Mouse (Mus musculus) ES-E14 (cell line): Measurements from ENCODE around the gene 3110082I17Rik. TPM values are rescaled to one million over a fixed set of nuclear protein-coding genes. Genes with fewer than 3 reads are reported as not detected.

Experiments
- DNase-seq: peaks from one replicate; pipeline ENCODE4 v3.0.0-alpha.2; 2013; ENCODE audit warnings: low read depth, low spot score
- H3K27ac ChIP-seq: 2 replicates; pipeline ENCODE4 v1.5.1; 2012; ENCODE audit warnings: low read depth, mild to moderate bottlenecking, low read length, moderate library complexity, mixed read lengths; ENCODE audit not compliant: poor library complexity, insufficient read depth, severe bottlenecking
- H3K36me3 ChIP-seq: 2 replicates; pipeline ENCODE4 v1.6.1; 2012; ENCODE audit warnings: mild to moderate bottlenecking, low read length, moderate library complexity, mixed read lengths; ENCODE audit not compliant: control insufficient read depth, poor library complexity, insufficient read depth, severe bottlenecking
- H3K4me1 ChIP-seq, 2 experiments: fragments of 150-350 bp in 1 of 2; sonication (generic) in 1 of 2; 2 replicates each; pipeline ENCODE4 v1.6.1; 2012; ENCODE audit warnings: low read length in 2 of 2, mild to moderate bottlenecking in 1 of 2, mixed read lengths in 1 of 2; ENCODE audit not compliant: control insufficient read depth in 2 of 2, insufficient read depth in 2 of 2, poor library complexity in 1 of 2
- H3K4me3 ChIP-seq, 2 experiments: fragments of 150-350 bp in 1 of 2; sonication (generic) in 1 of 2; 2 replicates each; pipeline ENCODE4 v1.5.1; 2012; ENCODE audit warnings: low read length in 2 of 2, low read depth in 1 of 2, mild to moderate bottlenecking in 1 of 2, mixed read lengths in 1 of 2; ENCODE audit not compliant: insufficient read depth in 1 of 2, poor library complexity in 1 of 2, severe bottlenecking in 1 of 2
- H3K9ac ChIP-seq: 2 replicates; pipeline ENCODE4 v1.6.1; 2012; ENCODE audit warnings: low read depth, mild to moderate bottlenecking, low read length, mixed read lengths; ENCODE audit not compliant: poor library complexity, insufficient read depth, severe bottlenecking
- H3K9me3 ChIP-seq: fragments of 150-350 bp; sonication (generic); 2 replicates; pipeline ENCODE4 v1.6.1; 2012; ENCODE audit warnings: low read depth, mild to moderate bottlenecking, low read length; ENCODE audit not compliant: control insufficient read depth, insufficient read depth
- CHD2 ChIP-seq: IDR thresholded peaks from 2 replicates; pipeline ENCODE4 v1.6.1; 2014; ENCODE audit warnings: mild to moderate bottlenecking, low read depth, low read length, inconsistent platforms
- HCFC1 ChIP-seq: IDR thresholded peaks from 2 replicates; pipeline ENCODE4 v1.6.1; 2012; ENCODE audit warnings: low read length, inconsistent platforms, borderline replicate concordance; ENCODE audit not compliant: insufficient read depth
- MAFK ChIP-seq: IDR thresholded peaks from 2 replicates; pipeline ENCODE4 v1.6.1; 2014; ENCODE audit warnings: mild to moderate bottlenecking, low read depth, low read length, inconsistent platforms; ENCODE audit not compliant: insufficient read depth
- ZC3H11A ChIP-seq: IDR thresholded peaks from 2 replicates; pipeline ENCODE4 v1.6.1; 2012; ENCODE audit warnings: low read depth, mild to moderate bottlenecking, inconsistent platforms, low read length, borderline replicate concordance
- ZNF384 ChIP-seq: IDR thresholded peaks from 2 replicates; pipeline ENCODE4 v1.6.1; 2012; ENCODE audit warnings: low read depth, low read length, inconsistent platforms
- in situ Hi-C, 2 experiments: fragments of 600-800 bp; cut with MboI; formaldehyde crosslinking; loops; one replicate each; pipeline ENCODE4 v1.15.1; 2025; ENCODE audit warnings: low sequenced_read_pairs in 2 of 2, inconsistent platforms in 1 of 2; ENCODE audit not compliant: unreplicated experiment in 2 of 2
- total RNA-seq: library from RNA; depleted of rRNA; stranded (reverse); fragments of 300-350 nt; gene quantifications from 2 replicates; pipeline ENCODE4 v1.2.3, GENCODE M21; 2012

The 3110082I17Rik gene
- total RNA-seq, 1 experiment = 32.6 TPM

DNA sequence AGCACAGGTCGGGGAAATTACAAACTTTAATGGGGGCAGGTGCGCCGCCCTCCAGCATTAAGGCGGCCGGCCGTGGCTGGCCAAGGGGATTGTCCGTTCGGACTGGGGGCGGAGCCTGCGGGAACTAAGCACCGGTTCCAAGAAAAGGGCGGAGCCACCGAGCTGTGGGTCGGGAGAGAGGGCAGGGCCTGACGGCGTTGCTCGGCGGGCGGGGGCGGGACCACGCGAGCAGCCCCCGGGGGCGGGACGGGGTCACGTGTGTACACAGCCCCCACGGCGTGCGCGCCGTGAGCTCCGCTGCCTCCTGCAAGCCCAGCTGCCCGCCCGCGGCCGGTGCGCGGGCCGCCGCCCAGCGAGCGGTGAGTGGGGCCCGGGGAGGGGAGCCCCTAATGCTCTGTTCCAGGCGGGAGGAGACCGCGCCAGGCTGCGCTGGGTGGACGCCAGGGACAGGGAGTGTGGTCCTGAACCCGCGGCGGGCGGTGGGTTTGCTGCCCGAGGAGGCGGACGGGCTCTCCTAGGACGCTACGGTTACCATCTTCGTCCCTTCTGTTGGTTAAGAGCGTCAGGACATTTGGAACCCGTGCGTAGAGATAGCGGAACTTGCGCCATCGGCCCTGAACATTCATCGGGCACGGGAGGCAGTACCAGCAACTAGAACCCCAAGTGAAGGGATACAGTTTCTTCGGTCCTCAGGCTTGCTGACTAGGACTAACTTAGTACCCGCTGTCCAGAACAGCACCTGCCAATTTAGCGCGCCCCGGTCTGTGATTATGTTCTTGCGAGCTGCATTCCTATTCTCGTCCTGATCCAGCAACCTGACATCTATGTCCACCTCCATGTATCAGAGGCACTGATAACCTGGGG, 79.7 kb downstream of the 3110082I17Rik start:
- peak overlapping the region; percentile 65 for H3K9ac ChIP-seq
- TF ChIP-seq CHD2 (no peak), ZNF384 (no peak), HCFC1 (no peak; the same call in 1 of the 2 replicates), ZC3H11A (no peak), MAFK (no peak)
- no peak overlapping the region; the same call in 1 of the 2 replicates for H3K27ac ChIP-seq
- peaks cover 2% of the 10 kb centered on the region; the same call in 1 of the 2 replicates for H3K36me3 ChIP-seq
- H3K4me1 ChIP-seq = peaks cover 14 to 27% of the 10 kb centered on the region in 2 experiments; a peak in 3 of 4 replicates
- peak overlapping the region; percentile 74 to 75 for H3K4me3 ChIP-seq
- in situ Hi-C loops = no loop called here
- DNase-seq = peak; percentile 80
- H3K9me3 ChIP-seq = no peaks in the 10 kb centered on the region

DNA sequence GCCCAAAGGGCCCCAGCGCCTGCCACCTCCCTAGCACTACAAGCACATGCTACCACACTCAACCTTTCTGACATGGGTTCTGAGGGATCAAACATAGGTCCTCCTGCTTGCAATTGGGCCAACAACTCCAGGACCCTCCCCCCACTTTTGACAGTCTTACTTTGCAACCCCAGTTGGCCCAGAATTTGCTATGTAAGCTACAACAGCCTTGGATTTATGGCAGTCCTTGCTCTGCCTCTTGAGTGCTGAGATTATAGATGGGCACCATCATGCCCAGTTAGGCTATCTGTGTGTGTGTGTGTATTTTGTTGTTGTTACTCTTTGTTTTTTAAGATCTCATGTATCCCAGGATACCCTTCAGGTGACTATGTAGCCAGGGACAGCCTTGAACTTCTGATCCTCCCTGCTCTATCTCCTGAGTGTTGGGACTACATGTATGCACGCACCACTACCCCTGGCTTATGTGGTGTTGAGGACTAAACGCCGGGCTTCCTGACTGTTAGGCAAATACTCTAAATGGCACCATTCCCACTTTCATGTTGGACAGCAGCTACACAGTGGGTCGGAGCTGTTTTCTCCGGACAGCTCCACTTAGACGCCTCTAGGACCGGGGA, 80.4 kb downstream of the 3110082I17Rik start:
- H3K27ac ChIP-seq = no peak overlapping the region
- DNase-seq = no peak
- in situ Hi-C loops = no loop called here
- TF ChIP-seq HCFC1 = no peak; the same call in 1 of the 2 replicates
- no peak for TF ChIP-seq CHD2
- H3K9ac ChIP-seq = no peak overlapping the region
- no peaks in the 10 kb centered on the region; the same call in 1 of the 2 replicates for H3K36me3 ChIP-seq
- H3K9me3 ChIP-seq = no peaks in the 10 kb centered on the region
- H3K4me3 ChIP-seq = peak overlapping the region; percentile 74 to 75
- H3K4me1 ChIP-seq = peaks cover 14 to 30% of the 10 kb centered on the region in 2 experiments; a peak in 3 of 4 replicates

DNA sequence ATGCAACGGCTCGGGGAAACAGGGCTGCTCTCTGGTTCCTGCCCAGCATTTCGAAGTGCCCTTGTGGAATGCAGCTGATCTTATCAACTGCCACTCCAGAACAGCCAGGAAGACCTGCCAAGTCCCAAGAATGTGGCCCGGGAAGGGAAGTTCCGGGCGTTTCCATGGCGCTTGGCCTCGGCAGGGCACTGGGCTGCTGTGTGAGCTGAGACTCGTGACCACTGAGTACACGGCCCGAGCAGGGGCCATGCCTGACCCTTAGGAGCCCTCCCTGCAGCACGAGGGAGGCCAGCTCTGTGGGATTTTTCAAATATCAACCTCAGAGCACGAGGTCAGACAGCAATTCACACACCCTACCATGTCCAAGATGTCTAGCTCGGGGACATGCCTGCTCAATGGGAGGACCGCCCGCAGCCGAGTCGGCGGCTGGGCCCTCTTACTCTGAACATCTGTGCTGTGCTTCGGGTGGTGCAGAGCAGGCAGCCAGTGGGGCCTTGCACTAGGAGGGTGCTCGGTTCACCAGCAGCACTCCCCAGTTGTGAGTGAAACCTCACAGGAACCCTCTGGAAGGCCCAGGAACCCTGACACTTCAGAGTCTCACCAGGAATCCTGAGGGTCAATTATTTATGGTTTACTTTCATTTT, 81.2 kb downstream of the 3110082I17Rik start:
- in situ Hi-C loops = no loop called here
- no peaks in the 10 kb centered on the region for H3K9me3 ChIP-seq
- H3K36me3 ChIP-seq = no peaks in the 10 kb centered on the region
- TF ChIP-seq CHD2 (no peak), HCFC1 (no peak), ZC3H11A (no peak), MAFK (no peak), ZNF384 (no peak)
- no peak overlapping the region for H3K4me3 ChIP-seq
- H3K27ac ChIP-seq = no peak overlapping the region
- DNase-seq = no peak
- H3K9ac ChIP-seq = no peak overlapping the region
- H3K4me1 ChIP-seq = peaks cover 14 to 31% of the 10 kb centered on the region in 2 experiments

DNA sequence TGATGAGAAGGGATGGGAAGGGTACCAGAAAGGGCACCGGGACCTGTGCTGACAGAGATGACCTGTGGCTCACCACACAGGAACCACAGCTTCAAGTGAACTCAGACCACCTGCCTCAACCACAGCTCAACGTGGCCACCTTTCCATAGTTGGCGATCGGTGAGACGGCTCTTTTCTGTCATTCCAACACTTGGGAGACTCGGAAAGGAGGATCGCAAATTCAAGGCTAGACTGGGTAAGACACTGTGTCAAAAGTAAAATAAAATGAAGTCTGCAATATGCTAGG, 82.1 kb downstream of the 3110082I17Rik start:
- Histone ChIP-seq H3K9me3 (no peaks in the 10 kb centered on the region), H3K9ac (no peak overlapping the region), H3K4me1 (peaks cover 14 to 30% of the 10 kb centered on the region in 2 experiments), H3K36me3 (no peaks in the 10 kb centered on the region), H3K27ac (no peak overlapping the region), H3K4me3 (no peak overlapping the region)
- DNase-seq = no peak
- in situ Hi-C loops = no loop called here
- TF ChIP-seq ZNF384 = no peak
- TF ChIP-seq HCFC1 = no peak
- TF ChIP-seq CHD2 = no peak
- no peak for TF ChIP-seq MAFK
- no peak for TF ChIP-seq ZC3H11A
